Mouse (Mus musculus): ENCODE measurements at regions not wholly inside any gene's neighbourhood (a gene's known extent, or its start where the extent isn't known, plus 50 kb on each side); places are given as distances from the start of the nearest gene placed in this dataset.

- TF ChIP-seq CTCF (IDR thresholded peaks at IDR 0.05; ENCODE audit: control insufficient read depth, insufficient read depth, insufficient replicate concordance, low read depth, low read length) (0 out of 2 replicates have a peak, but pooled peaks have one; percentile 18), POLR2A (IDR thresholded peaks at IDR 0.05; ENCODE audit: control insufficient read depth, low read depth, low read length) (no peak)
Measured at GRCm38 (mm10) chr4:87359483-87359882, 129.2 kb upstream of the Slc24a2 start.

All from testis, adult 2 months (tissue).